Mouse (Mus musculus): ENCODE measurements around the gene Rnf115. TPM values are rescaled to one million over a fixed set of nuclear protein-coding genes. Genes with fewer than 3 reads are reported as not detected.
"Not testable (repeated sequence)": the region's sequence is repeated elsewhere in the genome, so short reads cannot be mapped to it uniquely, and the experiment has no call there.

The Rnf115 gene
- total RNA-seq, 1 experiment from 2014 or later = 33.5 TPM

DNA sequence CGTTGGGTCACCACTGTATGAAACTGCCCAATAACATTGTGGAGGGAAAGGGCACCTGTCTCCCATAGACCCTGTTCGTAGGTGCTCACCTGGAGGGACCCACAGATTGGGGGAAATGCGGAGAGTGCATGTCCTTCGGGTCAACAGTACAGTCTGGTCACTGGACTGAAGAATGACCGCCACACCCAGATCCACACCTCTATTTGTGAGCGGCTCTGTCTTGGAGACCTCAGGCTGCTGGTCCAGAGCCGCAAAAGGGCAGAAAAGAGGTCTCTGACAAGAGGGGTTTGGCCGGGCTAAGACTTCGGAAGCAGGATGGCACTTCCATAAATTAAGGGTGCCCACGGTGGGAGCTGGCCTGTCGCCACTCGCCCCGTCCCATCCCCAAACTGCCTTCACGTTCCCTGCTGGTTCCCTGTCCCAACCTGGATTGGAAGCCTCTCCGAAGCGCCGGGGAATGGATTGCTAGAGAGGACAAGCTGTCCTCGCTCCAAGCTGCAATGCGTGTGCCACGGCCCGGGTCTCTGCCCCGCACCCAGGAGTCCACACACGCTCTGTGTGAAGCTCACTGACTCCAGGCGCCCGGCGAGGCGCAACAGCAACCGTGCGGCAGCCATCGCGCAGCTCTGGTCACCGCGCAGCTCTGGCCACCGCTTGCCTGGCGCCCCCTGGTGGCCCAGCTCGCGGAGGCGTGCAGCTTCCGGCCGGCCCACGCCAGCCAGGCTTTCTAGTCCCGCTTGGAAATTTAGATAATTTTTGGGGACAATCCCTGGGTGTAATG is 19.4 kb upstream of the Rnf115 start, which contains the start of gene Nudt17:
Gene Nudt17, minus strand, starts transcription at position 660 of the 781 bp plus-strand sequence.
- peak; percentile 90 for DNase-seq

GRCm38 (mm10) chr3:96708684-96709064 is 18.8 kb upstream of the Rnf115 start:
- no peak for DNase-seq

GRCm38 (mm10) chr3:96714286-96714685 is 13.2 kb upstream of the Rnf115 start:
- no peak for DNase-seq

- no peak for DNase-seq
Observed at GRCm38 (mm10) chr3:96715854-96716253, 11.6 kb upstream of the Rnf115 start.

- DNase-seq = peak; percentile 75
Observed at GRCm38 (mm10) chr3:96719173-96719572, 8.3 kb upstream of the Rnf115 start.

DNA sequence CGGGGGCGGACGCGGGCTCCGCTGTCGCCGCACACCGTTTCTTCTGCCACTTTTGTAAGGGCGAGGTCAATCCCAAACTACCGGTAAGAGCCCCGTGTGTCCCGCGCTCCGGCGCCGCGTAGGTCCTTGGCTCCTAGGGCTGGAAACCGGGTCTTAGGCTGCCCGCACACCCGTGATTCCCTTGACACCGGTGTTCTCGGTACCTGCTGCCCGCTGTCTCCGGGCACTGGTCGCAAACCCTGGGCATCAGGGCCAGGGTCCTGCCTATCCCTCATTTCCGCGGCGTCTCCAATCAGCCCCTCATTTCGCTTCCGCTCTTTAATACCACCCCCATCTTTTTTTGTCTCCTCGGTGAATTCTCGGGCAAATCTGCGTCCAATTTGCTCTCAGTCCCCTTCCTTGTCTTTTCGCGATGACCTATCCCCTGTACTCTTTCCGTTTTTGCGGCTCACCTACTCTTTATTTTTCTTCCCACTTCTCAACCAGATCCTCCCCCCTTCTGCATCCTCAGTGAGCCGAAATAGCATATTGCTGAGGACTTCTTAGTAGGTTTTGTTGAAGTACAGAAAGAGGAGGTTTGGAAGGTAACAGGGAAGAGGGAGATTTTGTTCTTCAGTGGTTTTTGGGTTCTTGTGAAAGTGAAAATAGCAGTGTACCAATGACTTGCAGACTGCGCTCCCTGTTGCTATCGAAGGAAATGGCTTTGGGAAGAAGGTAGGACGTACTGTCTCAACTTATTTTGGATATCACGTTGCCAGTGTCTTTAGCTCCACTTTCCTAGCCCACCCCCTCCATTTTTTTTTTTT is 567 bp downstream of the Rnf115 start:
- no peak for DNase-seq

DNA sequence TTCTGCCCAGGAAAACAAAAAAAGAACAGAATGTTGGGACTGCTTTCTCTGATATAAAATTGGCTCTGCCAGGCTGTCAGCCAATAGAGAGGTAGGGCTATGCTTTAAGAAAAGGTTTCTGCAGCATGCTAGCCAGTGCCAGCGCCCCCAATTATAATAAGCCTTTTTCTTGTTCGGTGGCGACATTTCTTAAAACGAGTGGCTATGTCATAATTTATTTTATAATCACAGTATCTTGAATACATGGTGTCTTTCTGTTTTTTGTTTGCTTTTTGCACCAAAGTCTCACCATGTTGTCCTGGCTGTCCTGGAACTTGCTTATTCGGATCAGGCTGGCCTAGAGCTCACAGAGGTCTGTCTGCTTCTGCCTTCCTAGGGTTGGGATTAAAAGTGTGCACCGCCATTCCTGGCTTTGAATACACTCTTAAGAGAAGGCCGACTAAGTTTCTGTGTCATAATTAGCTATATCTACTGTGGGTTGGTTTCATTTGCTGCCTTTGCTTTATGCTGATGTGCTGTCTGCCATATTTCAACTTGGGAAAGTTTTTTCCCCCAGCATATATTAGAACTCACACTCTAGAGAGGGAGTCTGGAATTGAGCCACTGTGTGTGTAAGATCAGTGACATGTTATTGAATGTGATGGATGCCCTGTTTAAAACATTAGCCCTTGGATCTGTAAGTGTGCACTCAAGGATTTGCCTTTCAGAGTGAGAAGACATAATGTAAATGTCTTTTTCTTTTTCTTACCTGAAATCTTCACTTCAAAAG is 1.4 kb downstream of the Rnf115 start:
- DNase-seq = no peak

DNA sequence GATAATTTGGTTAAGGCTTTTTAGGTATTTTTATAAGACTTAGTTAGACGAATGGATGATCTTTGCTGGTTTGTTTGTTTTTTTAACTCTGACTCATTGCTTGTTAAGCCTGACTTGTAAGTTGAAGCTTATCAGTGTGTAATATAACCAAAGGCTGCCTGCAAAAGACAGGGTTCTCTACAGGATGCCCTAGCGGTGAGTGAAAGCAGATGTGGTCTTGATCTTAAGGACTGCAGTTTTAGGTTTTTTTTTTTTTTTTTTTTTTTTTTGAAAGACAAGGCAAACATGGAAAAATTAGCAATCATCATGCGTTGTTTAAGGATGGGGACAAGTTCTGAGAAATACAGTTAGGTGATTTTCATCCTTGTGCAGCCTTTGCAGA is 1.9 kb downstream of the Rnf115 start:
- DNase-seq = no peak

GRCm38 (mm10) chr3:96730785-96731184 is 3.3 kb downstream of the Rnf115 start:
- no peak for DNase-seq

- no peak for DNase-seq
Observed at GRCm38 (mm10) chr3:96733984-96734383, 6.5 kb downstream of the Rnf115 start.

DNA sequence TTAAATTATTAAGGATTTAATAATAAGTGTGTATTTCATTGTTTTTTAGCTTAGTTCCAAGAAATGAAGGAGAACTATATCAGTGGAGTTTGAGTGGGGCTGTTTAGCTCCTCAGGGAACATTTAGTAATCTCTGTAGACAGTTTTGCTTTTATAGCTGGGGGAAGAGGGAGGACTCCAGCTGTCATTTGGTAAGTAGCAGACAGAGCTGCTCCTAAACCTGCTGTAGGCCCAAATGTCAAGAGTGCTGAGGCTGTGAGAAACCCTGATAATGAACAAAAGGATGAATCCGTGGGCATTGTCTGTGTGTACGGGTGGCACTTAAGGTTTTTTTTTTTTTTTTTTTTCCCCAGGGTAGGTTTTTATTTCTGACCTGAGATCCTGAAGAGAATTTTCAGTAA is 7.7 kb downstream of the Rnf115 start:
- no peak for DNase-seq

- DNase-seq = peak; percentile 44
Observed at GRCm38 (mm10) chr3:96737013-96737740, 9.7 kb downstream of the Rnf115 start.

- DNase-seq = no peak
Observed at GRCm38 (mm10) chr3:96737995-96738394, 10.5 kb downstream of the Rnf115 start.

DNA sequence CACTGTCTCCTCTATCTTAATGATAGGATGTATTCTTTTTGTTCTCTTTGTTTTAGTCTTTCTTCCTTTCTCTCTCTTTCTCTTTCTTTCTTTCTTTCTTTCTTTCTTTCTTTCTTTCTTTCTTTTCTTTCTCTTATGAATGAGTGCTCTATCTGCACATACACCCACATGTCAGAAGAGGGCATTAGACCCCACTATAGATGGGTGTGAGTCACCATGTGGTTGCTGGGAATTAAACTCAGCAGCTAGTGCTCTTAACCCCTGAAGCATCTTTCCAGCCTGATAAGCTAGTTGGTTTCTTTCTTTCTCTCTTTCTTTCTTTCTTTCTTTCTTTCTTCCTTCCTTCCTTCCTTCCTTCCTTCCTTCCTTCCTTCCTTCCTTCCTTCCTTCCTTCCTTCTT is 12.8 kb downstream of the Rnf115 start:
- not testable (repeated sequence) for DNase-seq

GRCm38 (mm10) chr3:96744348-96744747 is 16.9 kb downstream of the Rnf115 start:
- no peak for DNase-seq

DNA sequence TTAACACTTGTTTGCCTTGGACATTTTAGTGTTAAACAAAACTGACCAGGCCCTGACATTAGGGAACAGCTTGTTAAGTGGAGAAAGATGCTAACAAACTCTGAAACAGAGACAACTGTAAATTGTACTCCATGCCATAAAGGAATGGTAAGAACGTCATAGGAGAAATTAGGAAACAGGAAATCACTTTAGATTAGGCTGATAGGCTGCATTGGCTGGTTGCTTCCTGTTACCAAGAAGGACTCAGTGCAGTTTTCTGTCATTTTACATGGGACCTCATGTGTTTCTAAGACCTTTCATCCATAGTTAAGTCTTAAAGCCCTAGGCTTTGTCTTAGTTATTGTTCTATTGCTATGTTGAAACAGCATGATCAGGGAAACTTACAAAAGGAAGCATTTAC is 19.4 kb downstream of the Rnf115 start:
- DNase-seq = no peak

GRCm38 (mm10) chr3:96755935-96756334 is 28.5 kb downstream of the Rnf115 start:
- DNase-seq = no peak

GRCm38 (mm10) chr3:96757691-96758090 is 30.2 kb downstream of the Rnf115 start:
- DNase-seq = no peak

GRCm38 (mm10) chr3:96759695-96760094 is 32.2 kb downstream of the Rnf115 start:
- no peak for DNase-seq

DNA sequence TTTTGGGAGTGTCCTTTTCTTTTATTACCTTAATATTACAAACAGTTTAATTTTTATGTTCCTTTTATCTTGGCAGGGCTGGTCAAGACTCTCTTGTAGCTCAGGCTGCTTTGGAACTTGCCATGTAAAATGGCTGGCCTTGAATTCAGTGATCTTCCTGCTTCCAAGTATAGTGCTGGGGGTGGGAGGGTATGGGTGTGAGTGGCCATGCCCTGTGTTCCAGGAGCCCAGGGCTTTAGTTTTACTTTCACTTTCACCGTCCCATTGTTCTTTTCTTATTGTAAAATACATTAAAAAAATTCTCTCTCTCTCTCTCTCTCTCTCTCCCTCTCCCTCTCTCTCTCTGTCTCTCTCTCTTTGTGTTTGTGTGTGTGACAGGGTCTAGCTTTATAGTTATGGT is 37.1 kb downstream of the Rnf115 start:
- DNase-seq = peak; percentile 31

DNA sequence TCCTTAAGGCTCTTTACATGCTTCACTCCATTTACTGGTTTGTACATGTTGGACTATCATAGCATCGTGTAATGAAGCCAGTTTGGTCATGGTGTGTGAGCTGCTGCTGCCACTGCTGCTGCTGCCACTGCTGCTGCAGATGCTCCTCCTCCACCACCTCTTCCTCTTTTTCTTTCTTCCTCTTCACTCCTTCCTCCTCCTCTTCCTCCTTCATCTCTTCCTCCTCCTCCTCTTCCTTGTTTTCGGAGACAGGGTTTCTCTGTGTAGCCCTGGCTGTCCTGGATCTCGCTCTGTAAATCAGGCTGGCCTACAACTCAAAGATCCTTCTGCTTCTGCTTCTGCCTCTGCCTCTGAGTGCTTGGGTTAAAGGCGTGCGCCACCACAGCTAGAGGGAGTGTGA is 42.5 kb downstream of the Rnf115 start:
- no peak for DNase-seq

GRCm38 (mm10) chr3:96772949-96773348 is 45.5 kb downstream of the Rnf115 start:
- peak; percentile 32 for DNase-seq
